Mouse (Mus musculus) embryo, embryonic 11.5 days (tissue): ENCODE measurements at regions not wholly inside any gene's neighbourhood (a gene's known extent, or its start where the extent isn't known, plus 50 kb on each side); places are given as distances from the start of the nearest gene placed in this dataset.

Experiments
- DNase-seq: peaks from one replicate; pipeline ENCODE4 v3.0.0-alpha.2; 2012; ENCODE audit warnings: low read depth, low spot score

DNA sequence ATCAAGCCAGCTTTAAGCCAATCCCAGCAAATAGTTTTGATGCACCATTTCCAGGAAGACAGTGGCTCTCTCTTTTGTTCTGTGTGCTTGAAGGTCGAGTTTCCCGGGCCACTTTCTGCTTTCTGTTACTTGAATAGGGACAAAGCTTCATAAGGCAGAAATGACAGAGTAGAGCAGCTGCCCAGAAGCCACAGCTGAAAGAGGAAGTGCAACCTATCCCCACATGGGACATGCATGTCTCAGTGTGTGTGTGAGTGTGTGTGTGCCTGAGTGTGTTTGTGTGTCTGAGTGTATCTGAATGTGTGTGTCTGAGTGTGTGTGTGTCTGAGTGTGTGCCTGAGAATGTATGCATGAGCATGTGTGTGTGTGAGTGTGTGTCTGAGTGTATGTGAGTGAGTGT lies 120.2 kb upstream of the Rreb1 start:
- no peak for DNase-seq

DNA sequence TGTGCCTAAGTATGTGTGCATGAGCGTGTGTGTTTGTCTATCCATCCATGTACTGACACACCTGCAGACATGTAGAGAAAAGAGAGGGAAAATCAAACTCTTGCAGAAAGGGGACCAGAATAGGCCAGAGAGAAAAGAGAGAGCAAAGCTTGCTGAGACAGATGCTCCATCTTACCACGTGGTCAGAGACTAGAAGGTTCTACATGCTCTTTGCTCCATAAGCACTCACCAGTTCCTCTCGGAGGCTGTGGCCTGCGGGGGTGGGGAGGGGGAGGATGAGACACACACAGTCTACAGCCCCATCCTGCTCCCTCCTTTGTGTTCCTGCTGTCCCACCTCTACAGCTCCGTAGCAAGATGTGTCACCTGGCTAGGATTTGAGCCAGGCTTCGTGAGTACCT lies 119.7 kb upstream of the Rreb1 start:
- no peak for DNase-seq

GRCm38 (mm10) chr13:37660083-37660482 lies 118.1 kb upstream of the Rreb1 start:
- DNase-seq = no peak

- DNase-seq = no peak
Measured at GRCm38 (mm10) chr13:37660668-37661067, 117.5 kb upstream of the Rreb1 start.

DNA sequence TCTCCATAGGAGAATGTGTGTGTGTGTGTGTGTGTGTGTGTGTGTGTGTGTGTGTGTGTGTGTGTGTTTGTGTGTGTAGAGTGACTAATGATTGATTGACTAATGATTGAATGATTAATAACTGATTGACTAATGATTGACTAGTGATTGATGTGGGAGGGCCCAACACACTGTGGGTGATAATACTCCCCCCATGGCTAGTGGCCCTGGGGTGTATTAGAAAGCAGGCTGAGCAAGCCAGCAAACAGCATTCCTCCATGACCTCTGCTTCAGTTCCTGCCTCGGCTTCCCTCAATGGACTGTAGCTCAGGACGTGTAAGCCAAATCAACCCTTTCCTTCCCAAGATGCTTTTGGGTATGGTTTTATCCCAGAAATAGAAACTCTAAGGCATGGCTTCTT lies 114.1 kb upstream of the Rreb1 start:
- no peak for DNase-seq

- DNase-seq = no peak
Measured at GRCm38 (mm10) chr13:37666207-37667003, 111.8 kb upstream of the Rreb1 start.

DNA sequence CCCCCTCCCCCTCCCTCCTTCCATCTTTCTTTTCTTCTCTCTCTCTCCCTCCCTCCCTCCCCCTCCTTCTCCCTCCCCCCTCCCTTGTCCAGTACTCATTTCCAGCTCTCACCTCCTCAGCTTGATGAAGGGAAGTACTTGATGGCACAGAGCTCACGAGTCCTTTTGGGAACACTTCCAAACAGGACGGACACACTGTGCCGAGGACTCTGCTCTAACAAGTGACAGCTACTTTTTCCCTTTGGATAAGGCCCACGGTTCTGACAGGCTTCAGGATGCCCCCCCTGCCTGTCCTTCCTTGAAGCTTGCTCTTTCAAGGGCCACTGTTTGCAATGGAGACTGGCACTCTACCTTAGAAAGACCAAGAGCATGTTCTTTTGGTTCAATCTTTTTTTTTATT lies 110.8 kb upstream of the Rreb1 start:
- DNase-seq = no peak

DNA sequence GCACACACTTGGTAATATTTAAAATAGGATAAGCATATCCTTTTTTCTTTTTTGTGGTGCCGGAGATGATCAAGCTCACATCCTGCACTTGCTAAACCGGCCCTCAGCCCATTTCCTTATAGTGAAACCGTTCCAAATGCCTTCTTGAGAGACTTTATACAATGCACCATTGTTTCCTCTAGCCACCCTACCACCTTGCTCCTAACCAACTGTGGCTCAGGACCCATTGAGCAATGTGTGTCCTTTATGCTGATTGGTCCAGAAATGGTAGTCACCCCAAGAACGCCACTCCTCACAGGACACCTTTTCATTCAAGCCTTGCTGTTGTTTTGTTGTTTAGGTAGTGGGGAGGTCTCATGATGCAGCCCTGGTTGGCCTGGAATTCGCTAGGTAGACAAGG lies 110.3 kb upstream of the Rreb1 start:
- DNase-seq = no peak

GRCm38 (mm10) chr13:37671109-37671508 lies 107.1 kb upstream of the Rreb1 start:
- DNase-seq = no peak

- DNase-seq = no peak
Measured at GRCm38 (mm10) chr13:37674676-37675350, 103.4 kb upstream of the Rreb1 start.

DNA sequence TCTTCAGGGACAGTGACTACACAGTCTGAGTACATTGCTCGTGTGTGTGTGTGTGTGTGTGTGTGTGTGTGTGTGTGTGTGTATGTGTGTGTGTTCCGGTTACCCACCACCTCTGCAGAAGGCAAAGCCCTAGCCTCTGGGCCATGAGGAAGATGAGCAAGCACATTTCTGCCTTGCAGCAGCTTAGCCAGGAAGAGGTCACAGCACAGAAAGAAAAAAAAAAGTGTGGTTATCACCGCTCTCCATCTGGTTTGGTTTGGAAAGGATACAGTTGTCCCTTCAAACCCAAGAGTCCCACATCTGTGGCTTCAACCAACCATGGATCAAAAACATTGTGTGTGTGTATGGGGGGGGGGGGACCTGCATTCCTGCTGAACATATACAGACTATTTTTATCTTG lies 102.5 kb upstream of the Rreb1 start:
- no peak for DNase-seq

DNA sequence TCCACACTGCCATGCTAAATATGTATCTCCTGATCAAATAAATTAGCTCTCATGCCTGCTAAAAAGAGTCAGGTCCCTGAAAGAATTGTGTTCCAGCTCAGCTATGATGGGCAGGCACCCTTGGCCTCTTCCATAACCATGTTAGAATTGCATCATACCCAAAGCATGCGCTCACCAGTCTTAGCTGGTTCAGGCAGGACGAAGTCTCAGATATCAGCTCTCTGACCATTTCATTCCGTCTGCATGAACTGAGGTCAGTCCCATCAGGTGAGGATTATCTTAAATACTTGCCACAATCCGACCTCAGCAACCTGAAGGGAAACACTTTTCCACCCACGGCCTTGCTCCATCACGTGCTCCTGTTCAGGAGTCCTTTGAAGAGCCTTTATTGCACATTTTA lies 101.3 kb upstream of the Rreb1 start:
- DNase-seq = no peak

- DNase-seq = no peak
Measured at GRCm38 (mm10) chr13:37678251-37678650, 99.9 kb upstream of the Rreb1 start.

DNA sequence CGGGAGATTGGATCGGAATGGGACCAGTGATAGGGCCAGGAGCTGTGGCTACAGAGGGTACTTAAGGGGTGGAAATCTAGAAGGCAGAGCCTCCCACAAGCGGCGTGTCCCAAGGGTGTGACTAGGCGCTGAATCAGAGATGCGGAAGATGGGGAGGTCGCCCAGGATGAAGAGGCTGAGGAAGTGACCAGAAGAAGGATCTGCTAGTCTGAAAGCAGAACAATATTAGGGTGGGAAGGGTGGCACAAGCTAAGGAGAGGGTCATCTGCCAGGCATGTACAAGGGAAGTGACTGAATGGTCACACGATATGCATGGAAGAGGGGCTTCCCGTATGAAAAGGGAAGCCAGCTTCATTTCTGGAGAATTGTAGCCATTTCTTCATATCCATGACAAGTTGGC lies 99.4 kb upstream of the Rreb1 start:
- no peak for DNase-seq

DNA sequence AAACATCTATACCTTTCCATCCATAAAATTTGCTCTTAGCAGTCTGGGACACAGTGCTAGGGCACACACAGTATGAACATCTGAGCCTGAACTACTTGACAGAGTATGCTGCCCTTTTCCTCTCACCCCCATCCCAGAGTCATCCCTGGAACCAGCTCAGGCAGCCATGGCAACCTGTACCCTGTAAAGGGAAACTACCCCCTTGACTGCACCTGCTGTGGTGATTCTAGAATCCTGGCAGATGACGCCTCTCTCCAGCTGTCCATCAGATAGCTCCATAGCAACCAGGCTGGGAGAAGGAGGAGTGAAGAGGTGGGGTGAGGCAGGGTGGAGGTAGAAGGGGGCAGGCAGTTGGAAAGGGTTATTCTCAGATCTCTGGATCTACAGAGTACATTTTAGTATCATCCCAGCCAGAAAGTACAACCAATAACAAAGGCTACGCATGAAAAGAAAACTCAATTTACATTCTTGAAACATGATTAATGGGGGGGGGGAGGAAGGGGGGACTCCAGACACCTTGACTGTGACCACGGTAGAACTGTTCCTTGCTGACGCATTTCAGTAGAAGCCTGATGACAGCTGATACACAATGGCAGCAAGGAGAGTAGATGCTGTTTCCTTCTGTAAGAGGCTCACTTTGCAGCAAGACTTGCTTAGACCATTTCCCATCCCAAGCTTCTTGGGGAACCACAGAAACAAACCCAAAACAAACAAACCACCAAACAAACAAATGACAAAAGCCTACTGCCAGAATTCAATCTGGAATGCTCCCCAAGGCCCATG lies 97.2 kb upstream of the Rreb1 start:
- no peak for DNase-seq

DNA sequence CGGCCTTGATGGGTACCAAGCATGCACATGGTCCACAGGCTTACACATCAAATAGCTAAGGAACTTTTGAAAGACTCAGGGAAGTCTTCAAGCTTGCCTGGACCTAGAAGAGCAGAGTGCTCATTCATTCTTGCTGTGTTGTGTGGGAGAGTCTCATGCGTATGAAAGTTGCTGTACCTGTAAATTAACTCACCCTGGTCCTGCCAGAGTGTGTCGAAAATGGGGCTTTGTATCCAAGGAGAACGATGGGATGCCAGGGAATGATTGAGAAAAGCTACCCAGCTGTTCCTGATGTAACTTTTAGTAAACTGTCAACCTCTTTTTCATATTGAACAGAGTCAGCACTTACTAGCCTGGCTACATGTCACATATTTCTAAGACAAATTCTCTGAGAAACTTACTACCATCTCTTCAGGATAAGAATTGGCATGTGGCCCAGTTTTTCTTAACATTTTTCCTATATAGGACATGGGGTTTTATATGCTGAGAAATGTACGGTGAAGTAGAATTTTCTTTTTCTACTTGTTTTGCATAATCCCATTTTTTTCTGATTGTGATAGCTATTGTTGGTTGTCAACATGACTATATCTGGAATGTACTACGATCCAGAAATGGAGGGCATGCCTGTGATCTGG lies 95.0 kb upstream of the Rreb1 start:
- no peak for DNase-seq

GRCm38 (mm10) chr13:37685617-37686016 lies 92.6 kb upstream of the Rreb1 start:
- no peak for DNase-seq

DNA sequence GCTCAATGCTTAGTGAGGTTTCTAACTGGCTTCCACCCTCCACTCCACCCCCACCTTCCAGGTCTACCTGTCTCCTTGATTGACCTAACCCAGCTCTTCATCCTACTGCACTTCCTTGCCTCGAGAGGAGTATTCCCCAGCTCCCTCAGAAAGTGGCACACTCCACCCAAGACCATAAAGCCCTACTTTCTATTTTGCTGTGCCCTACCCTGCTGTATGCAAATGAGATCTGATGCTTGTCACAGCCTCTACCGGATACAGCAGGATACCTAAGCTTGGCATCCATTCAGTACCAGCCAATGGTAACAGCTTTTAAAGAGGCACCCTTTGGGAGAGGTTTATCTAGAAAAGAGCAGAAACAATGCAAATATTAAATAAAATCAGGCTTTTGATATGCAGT lies 92.1 kb upstream of the Rreb1 start:
- no peak for DNase-seq

GRCm38 (mm10) chr13:37689127-37689777 lies 88.9 kb upstream of the Rreb1 start:
- no peak for DNase-seq

DNA sequence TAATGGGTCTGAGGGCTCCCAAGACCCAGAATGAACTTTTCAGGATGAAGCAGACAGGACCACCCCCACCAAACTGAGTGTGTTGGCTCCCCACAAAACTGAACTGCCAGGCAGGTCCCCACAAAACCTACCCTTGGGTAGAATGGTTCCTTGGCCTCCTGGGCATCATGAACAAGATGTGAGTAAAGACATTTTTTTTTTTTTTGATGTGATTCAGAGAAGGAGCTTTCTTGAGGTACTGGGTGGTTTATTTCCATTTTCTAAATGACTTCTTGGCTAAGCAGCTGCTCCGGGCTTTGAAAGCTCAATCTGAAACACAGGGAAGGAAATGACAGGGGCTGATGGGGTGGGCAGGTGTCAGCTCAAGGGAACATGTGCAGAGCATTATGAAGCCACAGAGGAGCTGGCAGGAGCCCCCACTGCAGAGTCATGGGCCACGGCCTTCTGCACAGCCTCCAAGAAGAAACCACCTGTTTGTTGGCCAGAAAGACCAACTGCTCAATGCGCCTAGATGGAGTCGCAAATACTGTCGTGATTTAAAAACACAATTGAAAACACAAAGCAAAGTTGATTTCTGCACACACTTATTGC lies 86.2 kb upstream of the Rreb1 start:
- DNase-seq = no peak

DNA sequence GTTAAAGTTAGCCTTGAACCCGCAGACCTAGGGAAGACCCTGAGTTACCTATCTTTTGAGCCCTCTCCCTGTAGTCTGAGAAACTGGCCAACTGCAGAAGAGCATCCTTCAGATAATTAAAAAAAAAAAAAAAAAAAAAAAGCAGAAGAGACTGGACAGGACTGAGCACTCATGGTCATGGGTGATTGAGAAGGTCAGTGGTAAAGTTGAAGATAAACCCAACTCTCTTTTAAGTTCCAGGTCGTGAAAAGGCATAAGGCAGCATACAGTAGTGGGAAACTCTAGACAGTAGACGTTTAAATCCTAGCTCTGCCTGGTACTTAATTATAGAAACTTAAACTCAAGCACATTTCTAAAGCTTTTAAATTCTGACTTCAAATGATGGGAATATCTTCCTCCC lies 84.6 kb upstream of the Rreb1 start:
- DNase-seq = no peak
